Mouse (Mus musculus) intestine, embryonic 15.5 days (tissue): ENCODE measurements around the gene Alk. TPM values are rescaled to one million over a fixed set of nuclear protein-coding genes. Genes with fewer than 3 reads are reported as not detected.
A peak's percentile ranks its signal among the peaks of the same experiment; 100 is the strongest.

Experiments used
- ATAC-seq: fragments of 200-750 bp; cut with Nextera tagmentation; 2 replicates; pipeline ENCODE4 v1.8.0; 2017; ENCODE audit warnings: moderate TSS enrichment, moderate library complexity
- H3K27ac ChIP-seq: fragments of 300-500 bp; sonication (generic); 2 replicates; pipeline ENCODE4 v1.5.1; 2015; ENCODE audit warnings: mild to moderate bottlenecking, inconsistent platforms
- H3K27me3 ChIP-seq: fragments of 300-500 bp; sonication (generic); replicated peaks from 2 replicates; pipeline ENCODE4 v1.6.1; 2015; ENCODE audit warnings: inconsistent platforms
- H3K36me3 ChIP-seq: fragments of 300-500 bp; sonication (generic); 2 replicates; pipeline ENCODE4 v1.6.1; 2015; ENCODE audit warnings: inconsistent platforms
- H3K4me1 ChIP-seq: fragments of 300-500 bp; sonication (generic); replicated peaks from 2 replicates; pipeline ENCODE4 v1.6.1; 2015; ENCODE audit warnings: inconsistent platforms
- H3K4me2 ChIP-seq: fragments of 300-500 bp; sonication (generic); replicated peaks from 2 replicates; pipeline ENCODE4 v1.6.1; 2015; ENCODE audit warnings: mild to moderate bottlenecking, inconsistent platforms
- H3K4me3 ChIP-seq: fragments of 300-500 bp; sonication (generic); replicated peaks from 2 replicates; pipeline ENCODE4 v1.5.1; 2015; ENCODE audit warnings: inconsistent platforms
- H3K9ac ChIP-seq: fragments of 300-500 bp; sonication (generic); 2 replicates; pipeline ENCODE4 v1.6.1; 2015; ENCODE audit warnings: inconsistent platforms
- H3K9me3 ChIP-seq: fragments of 300-500 bp; sonication (generic); 2 replicates; pipeline ENCODE4 v1.6.1; 2016; ENCODE audit warnings: inconsistent platforms
- WGBS: fragments of 180-500 bp; shearing (Covaris S2); methylation state at CpG from one replicate; pipeline ENCODE4 v1.1.7; 2015; 5-methylcytosine and 5-hydroxymethylcytosine counted together
- polyA plus RNA-seq: library from polyadenylated mRNA; unstranded; fragments of >200 nt; fragmentation: Nextera tagmentation; extraction: Ambion mirVana; gene quantifications from 2 replicates; pipeline ENCODE4 v1.2.1, GENCODE M21; 2015

Alk gene
- polyA plus RNA-seq, 1 experiment from 2014 or later, result 0.78 TPM

GRCm38 (mm10) chr17:72144946-72145598 is 459.4 kb downstream of the Alk start:
- no peaks in the 10 kb centered on the region for H3K4me1 ChIP-seq
- 83% methylated on average over 7 of the region's 7 CpGs for WGBS
- H3K9ac ChIP-seq, result no peak overlapping the region
- H3K4me3 ChIP-seq, result no peak overlapping the region
- H3K36me3 ChIP-seq, result no peaks in the 10 kb centered on the region
- no peaks in the 10 kb centered on the region for H3K27me3 ChIP-seq
- no peaks in the 10 kb centered on the region for H3K9me3 ChIP-seq
- H3K27ac ChIP-seq, result no peak overlapping the region
- ATAC-seq, result no peak
- no peak overlapping the region for H3K4me2 ChIP-seq

DNA sequence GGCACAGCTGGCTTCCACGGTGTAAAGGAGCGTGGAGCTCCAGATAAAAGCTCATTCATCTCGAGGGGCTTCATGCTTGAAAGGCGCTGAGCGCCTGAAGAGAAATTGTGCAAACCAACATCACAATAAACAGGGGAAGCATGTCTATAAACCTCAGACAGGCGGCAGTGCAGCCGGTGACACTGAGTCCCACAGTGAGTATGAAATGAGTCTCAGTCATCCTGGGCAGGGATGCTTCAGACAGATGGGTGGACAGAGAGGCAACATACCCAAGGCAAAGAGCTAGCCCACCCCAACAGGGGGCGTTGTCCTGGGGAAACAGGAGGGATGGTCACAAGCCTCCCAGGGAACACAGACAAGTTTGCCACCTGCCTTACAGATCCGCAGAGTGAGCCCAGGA is 460.0 kb downstream of the Alk start:
- Histone ChIP-seq H3K4me3 (no peak overlapping the region), H3K27ac (no peak overlapping the region), H3K9ac (no peak overlapping the region), H3K27me3 (no peaks in the 10 kb centered on the region), H3K4me1 (no peaks in the 10 kb centered on the region), H3K9me3 (no peaks in the 10 kb centered on the region), H3K4me2 (no peak overlapping the region), H3K36me3 (no peaks in the 10 kb centered on the region)
- ATAC-seq, result no peak
- 73% methylated on average over 9 of the region's 9 CpGs for WGBS

GRCm38 (mm10) chr17:72132140-72132911 is 472.1 kb downstream of the Alk start:
- ATAC-seq, result peak; percentile 89
- 64% methylated on average over 8 of the region's 8 CpGs for WGBS
- H3K4me1 ChIP-seq, result no peaks in the 10 kb centered on the region

DNA sequence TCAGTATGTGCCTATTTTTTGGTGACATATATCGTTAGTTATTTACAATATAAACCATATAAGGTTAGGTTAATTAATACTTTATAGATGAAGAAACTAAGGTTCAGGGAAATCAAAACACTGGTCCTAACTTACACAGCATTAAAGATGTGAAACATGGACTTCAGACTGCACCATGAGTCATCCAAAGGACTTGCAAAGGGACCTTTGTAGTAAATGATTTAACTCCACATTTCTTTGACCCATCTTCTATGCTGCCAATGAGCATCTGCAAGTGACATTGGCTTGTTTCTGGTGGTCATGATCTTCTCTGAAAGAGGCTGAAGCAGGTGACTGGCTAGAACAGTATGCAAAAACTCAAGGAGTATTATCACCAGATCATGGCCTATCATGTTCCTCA is 482.8 kb downstream of the Alk start:
- 91% methylated on average over 1 of the region's 1 CpGs for WGBS
- no peak overlapping the region for H3K4me3 ChIP-seq
- H3K9ac ChIP-seq, result no peak overlapping the region
- no peak for ATAC-seq
- H3K9me3 ChIP-seq, result no peaks in the 10 kb centered on the region
- no peaks in the 10 kb centered on the region for H3K36me3 ChIP-seq
- no peaks in the 10 kb centered on the region for H3K4me1 ChIP-seq
- H3K27me3 ChIP-seq, result no peaks in the 10 kb centered on the region
- H3K27ac ChIP-seq, result no peak overlapping the region
- H3K4me2 ChIP-seq, result no peak overlapping the region

More at GRCm38 (mm10) chr17:72132140-72132911, 472.1 kb downstream of the Alk start:
- H3K36me3 ChIP-seq, result no peaks in the 10 kb centered on the region
- H3K9me3 ChIP-seq, result no peaks in the 10 kb centered on the region
- no peak overlapping the region for H3K9ac ChIP-seq
- no peak overlapping the region for H3K4me2 ChIP-seq
- H3K4me3 ChIP-seq, result no peak overlapping the region
- no peaks in the 10 kb centered on the region for H3K27me3 ChIP-seq
- no peak overlapping the region for H3K27ac ChIP-seq

GRCm38 (mm10) chr17:72120278-72120677 is 484.1 kb downstream of the Alk start:
- ATAC-seq, result peak; percentile 49
- Histone ChIP-seq H3K9me3 (no peaks in the 10 kb centered on the region), H3K9ac (no peak overlapping the region), H3K27me3 (no peaks in the 10 kb centered on the region), H3K4me3 (no peak overlapping the region), H3K36me3 (no peaks in the 10 kb centered on the region), H3K27ac (no peak overlapping the region), H3K4me1 (no peaks in the 10 kb centered on the region), H3K4me2 (no peak overlapping the region)
- WGBS, result 72% methylated on average over 11 of the region's 11 CpGs

- ATAC-seq, result no peak
- Histone ChIP-seq H3K9me3 (no peaks in the 10 kb centered on the region), H3K27me3 (no peaks in the 10 kb centered on the region)
Measured at GRCm38 (mm10) chr17:72118376-72118775, 486.1 kb downstream of the Alk start.

DNA sequence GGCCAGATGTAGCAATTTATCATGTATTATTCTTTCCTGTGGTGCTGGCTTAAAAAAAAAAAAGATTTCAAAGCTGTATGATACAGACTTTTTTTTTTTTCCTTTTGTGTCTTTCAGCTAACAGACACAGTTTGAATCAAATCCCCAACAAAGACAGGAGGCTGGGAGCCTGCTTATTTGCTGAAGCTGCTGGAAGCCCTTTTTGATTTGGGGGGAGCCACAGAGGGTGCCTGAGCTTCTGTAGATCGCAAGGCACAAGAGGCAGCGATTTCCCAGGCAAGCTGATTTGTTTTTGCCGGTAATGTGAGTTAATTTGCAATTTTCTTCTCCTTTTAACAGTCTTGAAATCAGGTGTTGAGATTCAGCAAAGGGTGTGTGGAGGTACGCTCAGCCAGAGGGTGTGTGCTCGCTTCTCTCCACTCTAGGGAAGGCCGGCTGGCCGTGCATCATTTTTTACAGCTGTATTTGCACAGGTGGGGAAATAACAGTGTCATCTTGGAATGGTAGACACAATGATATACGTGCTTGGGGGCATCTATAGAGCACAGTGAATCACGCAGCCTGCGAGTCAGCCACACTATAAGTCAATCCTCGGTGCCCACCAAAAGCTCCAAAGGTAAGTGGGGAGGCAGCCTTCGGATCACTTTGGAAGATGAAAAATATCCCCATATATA is 489.0 kb downstream of the Alk start:
- Histone ChIP-seq H3K9ac (no peak overlapping the region), H3K4me1 (no peaks in the 10 kb centered on the region), H3K9me3 (no peaks in the 10 kb centered on the region), H3K27ac (no peak overlapping the region), H3K27me3 (no peaks in the 10 kb centered on the region), H3K4me3 (no peak overlapping the region), H3K4me2 (no peak overlapping the region), H3K36me3 (no peaks in the 10 kb centered on the region)
- no peak for ATAC-seq
- 47% methylated on average over 12 of the region's 12 CpGs for WGBS

More at GRCm38 (mm10) chr17:72118376-72118775, 486.1 kb downstream of the Alk start:
- no peaks in the 10 kb centered on the region for H3K4me1 ChIP-seq
- WGBS, result 43% methylated on average over 5 of the region's 5 CpGs
- H3K36me3 ChIP-seq, result no peaks in the 10 kb centered on the region
- H3K4me3 ChIP-seq, result no peak overlapping the region
- H3K27ac ChIP-seq, result no peak overlapping the region
- H3K4me2 ChIP-seq, result no peak overlapping the region
- H3K9ac ChIP-seq, result no peak overlapping the region

GRCm38 (mm10) chr17:72112004-72112403 is 492.4 kb downstream of the Alk start:
- no peaks in the 10 kb centered on the region for H3K27me3 ChIP-seq
- no peak overlapping the region for H3K27ac ChIP-seq
- no peaks in the 10 kb centered on the region for H3K4me1 ChIP-seq
- no peak overlapping the region for H3K4me2 ChIP-seq
- ATAC-seq, result no peak
- H3K4me3 ChIP-seq, result no peak overlapping the region
- H3K9ac ChIP-seq, result no peak overlapping the region
- no peaks in the 10 kb centered on the region for H3K9me3 ChIP-seq
- H3K36me3 ChIP-seq, result no peaks in the 10 kb centered on the region

GRCm38 (mm10) chr17:72111528-72111927 is 492.9 kb downstream of the Alk start:
- H3K4me2 ChIP-seq, result no peak overlapping the region
- H3K27ac ChIP-seq, result no peak overlapping the region
- no peaks in the 10 kb centered on the region for H3K4me1 ChIP-seq
- WGBS, result 83% methylated on average over 4 of the region's 4 CpGs
- no peaks in the 10 kb centered on the region for H3K27me3 ChIP-seq
- no peaks in the 10 kb centered on the region for H3K36me3 ChIP-seq
- no peak overlapping the region for H3K9ac ChIP-seq
- no peak overlapping the region for H3K4me3 ChIP-seq
- H3K9me3 ChIP-seq, result no peaks in the 10 kb centered on the region
- ATAC-seq, result no peak

- Histone ChIP-seq H3K4me1 (no peaks in the 10 kb centered on the region), H3K4me3 (no peak overlapping the region), H3K9me3 (no peaks in the 10 kb centered on the region), H3K27me3 (no peaks in the 10 kb centered on the region), H3K36me3 (no peaks in the 10 kb centered on the region), H3K9ac (no peak overlapping the region), H3K4me2 (no peak overlapping the region), H3K27ac (no peak overlapping the region)
- no peak for ATAC-seq
- 78% methylated on average over 12 of the region's 12 CpGs for WGBS
Measured at GRCm38 (mm10) chr17:72087261-72087703, 517.1 kb downstream of the Alk start.

DNA sequence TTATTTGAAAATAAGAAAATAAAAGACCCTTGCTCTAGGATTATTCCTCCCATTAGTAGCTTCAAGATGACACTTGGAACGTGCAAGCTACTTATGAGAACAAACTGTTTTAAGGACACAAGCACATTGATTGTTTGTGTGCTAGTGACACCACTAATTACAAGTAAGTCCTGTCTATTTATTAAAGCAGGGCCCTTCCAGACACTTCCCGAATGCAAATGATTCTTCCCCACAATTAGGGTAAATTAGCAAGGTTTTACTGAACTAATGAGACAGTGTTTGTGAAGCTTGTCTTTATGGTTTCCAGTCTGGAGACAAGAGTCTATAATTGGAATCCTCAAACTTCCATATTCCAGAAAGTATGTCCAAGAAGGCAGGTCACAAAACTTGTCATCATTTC is 523.0 kb downstream of the Alk start:
- Histone ChIP-seq H3K27ac (no peak overlapping the region), H3K4me3 (no peak overlapping the region), H3K9ac (no peak overlapping the region), H3K36me3 (no peaks in the 10 kb centered on the region), H3K4me1 (no peaks in the 10 kb centered on the region), H3K27me3 (no peaks in the 10 kb centered on the region), H3K9me3 (no peaks in the 10 kb centered on the region), H3K4me2 (no peak overlapping the region)
- no peak for ATAC-seq
- WGBS, result 74% methylated on average over 2 of the region's 2 CpGs

- Histone ChIP-seq H3K4me3 (no peak overlapping the region), H3K36me3 (no peaks in the 10 kb centered on the region), H3K9me3 (no peaks in the 10 kb centered on the region), H3K27ac (no peak overlapping the region), H3K4me1 (no peaks in the 10 kb centered on the region), H3K27me3 (no peaks in the 10 kb centered on the region), H3K9ac (no peak overlapping the region), H3K4me2 (no peak overlapping the region)
- 17% methylated on average over 12 of the region's 12 CpGs for WGBS
- no peak for ATAC-seq
Measured at GRCm38 (mm10) chr17:72076306-72076921, 528.0 kb downstream of the Alk start.
